Mouse (Mus musculus): ENCODE data around the gene Ppfia2. TPM values are rescaled to one million over a fixed set of nuclear protein-coding genes. Genes with fewer than 3 reads are reported as not detected.

The Ppfia2 gene
- polyA plus RNA-seq, 1 experiment from 2014 or later: 7.8 TPM

DNA sequence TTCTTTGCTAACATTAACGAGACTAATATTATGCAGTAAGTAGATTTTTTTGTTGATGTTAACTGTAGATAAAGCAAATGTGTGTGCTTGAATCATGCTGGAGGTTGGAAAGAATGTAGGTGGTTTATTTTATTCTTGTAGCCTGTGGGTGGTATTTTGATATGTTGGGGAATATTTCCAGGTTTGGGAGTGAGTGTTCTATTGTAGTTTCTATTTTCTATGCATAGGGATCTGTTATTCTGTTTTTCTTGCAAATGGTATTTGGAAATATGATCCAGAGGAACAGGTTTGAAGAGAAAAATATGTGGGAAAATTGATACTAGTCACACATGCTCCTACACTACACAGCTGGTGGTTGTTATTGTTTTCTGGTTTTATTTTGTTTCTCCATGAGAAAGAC lies 120.8 kb downstream of the Ppfia2 start:
- H3K27ac ChIP-seq (ENCODE audit: low read depth, low read length): no peak overlapping the region
- H3K4me3 ChIP-seq (ENCODE audit: low read depth, low read length): no peak overlapping the region
- H3K9ac ChIP-seq (ENCODE audit: low read depth, low read length): no peak overlapping the region
- no peaks in the 10 kb centered on the region for H3K9me3 ChIP-seq (ENCODE audit: control insufficient read depth, low read length)
- WGBS: 90% methylated on average over 1 of the region's 1 CpGs
- H3K4me1 ChIP-seq (replicated peaks; ENCODE audit: control insufficient read depth, insufficient read depth, low read length): no peaks in the 10 kb centered on the region
- H3K4me2 ChIP-seq (replicated peaks; ENCODE audit: low read depth, low read length): no peak overlapping the region
- no peaks in the 10 kb centered on the region for H3K36me3 ChIP-seq (ENCODE audit: control insufficient read depth, insufficient read depth, low read length)
- ATAC-seq (ENCODE audit: low FRiP score) (no peak), DNase-seq (ENCODE audit: low spot score) (no peak)
- no peaks in the 10 kb centered on the region for H3K27me3 ChIP-seq (ENCODE audit: control insufficient read depth, insufficient read depth, low read length)

DNA sequence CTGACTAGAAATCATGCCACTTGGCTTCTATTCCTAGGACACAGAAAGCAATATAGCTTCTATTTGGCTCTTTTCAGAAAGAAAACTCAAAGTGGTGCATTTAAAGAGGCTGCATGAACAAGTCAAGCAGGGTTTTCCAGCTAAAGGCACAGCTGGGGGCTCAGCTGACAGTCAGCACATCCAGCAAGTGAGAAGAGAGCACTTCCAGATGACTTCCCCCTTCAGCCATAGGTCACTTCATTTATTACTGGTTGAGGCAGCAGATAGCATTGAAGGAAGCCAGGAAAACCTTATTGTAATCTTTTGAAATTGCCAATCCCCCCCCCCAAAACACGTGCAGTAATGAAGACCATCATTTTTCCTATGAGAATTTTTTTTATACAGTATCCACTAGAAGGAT lies 126.8 kb downstream of the Ppfia2 start:
- Histone ChIP-seq H3K36me3 (ENCODE audit: control insufficient read depth, insufficient read depth, low read length) (no peaks in the 10 kb centered on the region), H3K4me2 (replicated peaks; ENCODE audit: low read depth, low read length) (no peak overlapping the region), H3K9ac (ENCODE audit: low read depth, low read length) (no peak overlapping the region), H3K4me3 (ENCODE audit: low read depth, low read length) (no peak overlapping the region), H3K27me3 (ENCODE audit: control insufficient read depth, insufficient read depth, low read length) (no peaks in the 10 kb centered on the region), H3K4me1 (replicated peaks; ENCODE audit: control insufficient read depth, insufficient read depth, low read length) (no peaks in the 10 kb centered on the region), H3K9me3 (ENCODE audit: control insufficient read depth, low read length) (no peaks in the 10 kb centered on the region), H3K27ac (ENCODE audit: low read depth, low read length) (no peak overlapping the region)
- WGBS: 77% methylated on average over 1 of the region's 1 CpGs
- DNase-seq (ENCODE audit: low spot score) (no peak), ATAC-seq (ENCODE audit: low FRiP score) (no peak)

DNA sequence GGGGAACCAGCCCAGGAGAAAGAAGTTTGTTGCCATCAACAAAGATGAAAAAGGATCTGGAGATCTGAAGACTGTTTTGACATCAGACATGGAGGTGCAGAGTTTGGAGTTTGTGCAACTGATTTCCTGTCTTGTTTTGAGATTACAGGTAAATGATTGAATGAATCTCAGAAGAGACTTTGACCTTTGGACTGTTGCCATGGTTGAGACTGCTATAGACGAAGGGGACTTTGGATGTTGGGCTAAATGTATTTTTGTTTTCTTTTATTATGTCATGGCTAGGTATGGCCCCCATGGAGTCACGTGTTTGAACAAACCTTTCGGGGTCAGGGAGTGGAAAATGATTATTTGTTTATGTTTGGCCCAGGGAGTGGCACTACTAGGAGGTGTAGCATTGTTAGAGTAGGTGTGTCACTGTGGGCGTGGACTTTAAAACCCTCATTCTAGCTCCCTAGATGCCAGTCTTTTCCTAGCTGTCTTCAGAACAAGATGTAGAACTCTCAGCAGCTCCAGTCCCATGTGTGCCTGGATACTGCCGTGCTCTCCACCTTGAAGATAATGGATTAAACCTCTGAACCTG lies 133.3 kb downstream of the Ppfia2 start:
- Histone ChIP-seq H3K36me3 (ENCODE audit: control insufficient read depth, insufficient read depth, low read length) (no peaks in the 10 kb centered on the region), H3K4me2 (replicated peaks; ENCODE audit: low read depth, low read length) (no peak overlapping the region), H3K27me3 (ENCODE audit: control insufficient read depth, insufficient read depth, low read length) (no peaks in the 10 kb centered on the region), H3K9me3 (ENCODE audit: control insufficient read depth, low read length) (no peaks in the 10 kb centered on the region), H3K4me1 (replicated peaks; ENCODE audit: control insufficient read depth, insufficient read depth, low read length) (no peaks in the 10 kb centered on the region), H3K27ac (ENCODE audit: low read depth, low read length) (no peak overlapping the region), H3K4me3 (ENCODE audit: low read depth, low read length) (no peak overlapping the region), H3K9ac (ENCODE audit: low read depth, low read length) (no peak overlapping the region)
- 78% methylated on average over 5 of the region's 5 CpGs for WGBS
- DNase-seq (ENCODE audit: low spot score): no peak
- no peak for ATAC-seq (ENCODE audit: low FRiP score)

DNA sequence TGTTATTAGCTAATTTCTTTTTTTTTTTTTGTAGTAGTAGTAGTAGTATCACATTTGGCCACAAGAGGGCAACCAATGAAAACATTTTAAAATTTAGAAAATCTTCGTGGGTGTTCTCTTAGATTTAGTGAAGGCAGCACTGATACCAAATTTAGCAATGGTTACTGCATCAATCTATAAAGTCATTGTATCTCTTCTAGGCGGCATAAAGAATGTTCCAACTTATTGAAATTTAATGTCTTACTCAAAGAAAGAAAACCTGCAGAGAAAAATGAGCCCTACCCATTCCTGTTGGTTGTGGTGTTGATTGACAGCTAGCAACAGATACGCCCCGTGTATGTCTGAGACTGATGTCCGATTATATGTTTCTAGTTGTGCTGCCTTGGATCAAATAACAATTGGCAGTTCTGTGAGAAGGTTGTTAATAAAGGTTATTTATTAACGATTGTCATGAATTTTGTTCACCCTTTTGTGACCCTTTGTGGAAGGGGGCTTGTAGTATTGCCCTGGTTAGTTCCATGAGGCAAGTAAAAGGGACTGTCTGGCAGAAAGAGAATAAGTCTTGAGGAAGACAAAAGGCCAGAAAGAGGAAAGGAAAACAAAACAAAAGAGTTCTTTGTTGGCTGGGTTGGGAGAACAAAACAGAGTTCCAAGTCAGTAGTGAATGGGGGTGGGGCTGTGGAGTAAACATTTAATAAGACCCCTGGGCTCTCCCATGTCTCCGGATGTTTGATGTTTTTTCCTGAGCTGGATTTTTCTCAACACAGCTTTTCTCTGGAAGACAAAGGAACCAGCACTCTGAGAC lies 139.2 kb downstream of the Ppfia2 start:
- Histone ChIP-seq H3K9me3 (ENCODE audit: control insufficient read depth, low read length) (no peaks in the 10 kb centered on the region), H3K36me3 (ENCODE audit: control insufficient read depth, insufficient read depth, low read length) (no peaks in the 10 kb centered on the region), H3K4me1 (replicated peaks; ENCODE audit: control insufficient read depth, insufficient read depth, low read length) (no peaks in the 10 kb centered on the region), H3K27ac (ENCODE audit: low read depth, low read length) (peak overlapping the region; percentile 78), H3K27me3 (ENCODE audit: control insufficient read depth, insufficient read depth, low read length) (no peaks in the 10 kb centered on the region), H3K4me3 (ENCODE audit: low read depth, low read length) (no peak overlapping the region), H3K9ac (ENCODE audit: low read depth, low read length) (peak overlapping the region; percentile 15; the same call in 1 of the 2 replicates), H3K4me2 (replicated peaks; ENCODE audit: low read depth, low read length) (peak overlapping the region; percentile 33)
- DNase-seq (ENCODE audit: low spot score) (peak; percentile 72), ATAC-seq (ENCODE audit: low FRiP score) (peak; percentile 89)
- 7% methylated on average over 7 of the region's 7 CpGs for WGBS

DNA sequence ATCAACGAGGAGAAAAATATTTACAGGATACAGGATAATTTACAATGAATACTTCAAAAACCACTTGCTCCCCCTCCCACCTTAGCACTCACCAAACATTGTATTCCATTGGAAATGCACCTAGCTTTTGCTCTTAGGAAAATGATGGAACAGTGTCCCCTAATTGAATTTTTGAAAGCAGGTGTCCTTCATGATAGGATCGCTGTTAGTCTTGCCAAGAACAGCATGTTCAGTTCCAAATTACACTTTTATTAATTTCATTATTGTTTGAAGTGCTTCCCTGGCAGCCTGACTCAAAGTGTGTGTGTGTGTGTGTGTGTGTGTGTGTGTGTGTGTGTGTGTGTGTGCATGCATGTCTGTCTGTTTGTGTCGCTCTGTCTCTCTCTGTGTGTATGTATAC lies 140.1 kb downstream of the Ppfia2 start:
- no peak overlapping the region for H3K9ac ChIP-seq (ENCODE audit: low read depth, low read length)
- peak; percentile 6; the same call in 1 of the 2 replicates for ATAC-seq (ENCODE audit: low FRiP score)
- 73% methylated on average over 3 of the region's 3 CpGs for WGBS
- no peak overlapping the region for H3K27ac ChIP-seq (ENCODE audit: low read depth, low read length)
- H3K4me3 ChIP-seq (ENCODE audit: low read depth, low read length): no peak overlapping the region
- no peak overlapping the region for H3K4me2 ChIP-seq (replicated peaks; ENCODE audit: low read depth, low read length)
- peak; percentile 10 for DNase-seq (ENCODE audit: low spot score)
- no peaks in the 10 kb centered on the region for H3K27me3 ChIP-seq (ENCODE audit: control insufficient read depth, insufficient read depth, low read length)
- H3K4me1 ChIP-seq (replicated peaks; ENCODE audit: control insufficient read depth, insufficient read depth, low read length): no peaks in the 10 kb centered on the region
- no peaks in the 10 kb centered on the region for H3K9me3 ChIP-seq (ENCODE audit: control insufficient read depth, low read length)
- no peaks in the 10 kb centered on the region for H3K36me3 ChIP-seq (ENCODE audit: control insufficient read depth, insufficient read depth, low read length)

DNA sequence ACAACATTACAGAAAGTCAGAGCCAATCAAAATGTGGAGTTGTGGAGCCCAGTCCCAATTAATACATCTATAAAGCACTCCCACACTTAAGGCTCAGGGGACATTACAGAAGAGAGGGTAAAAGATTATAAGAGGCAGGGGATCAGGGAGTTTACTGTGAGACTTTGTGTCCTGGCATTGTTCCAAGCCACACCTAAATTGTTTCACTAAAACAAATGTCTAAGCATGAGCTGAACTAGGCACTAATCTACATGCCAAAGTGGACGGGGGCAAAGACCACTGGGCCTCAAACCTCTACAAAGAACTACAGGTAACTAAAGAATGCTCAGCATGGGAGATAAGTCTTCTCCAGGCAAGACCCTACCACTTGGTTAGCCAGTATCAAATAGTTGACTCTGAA lies 148.1 kb downstream of the Ppfia2 start:
- no peak overlapping the region for H3K27ac ChIP-seq (ENCODE audit: low read depth, low read length)
- no peaks in the 10 kb centered on the region for H3K27me3 ChIP-seq (ENCODE audit: control insufficient read depth, insufficient read depth, low read length)
- H3K4me1 ChIP-seq (replicated peaks; ENCODE audit: control insufficient read depth, insufficient read depth, low read length): no peaks in the 10 kb centered on the region
- H3K9me3 ChIP-seq (ENCODE audit: control insufficient read depth, low read length): no peaks in the 10 kb centered on the region
- ATAC-seq (ENCODE audit: low FRiP score) (no peak), DNase-seq (ENCODE audit: low spot score) (no peak)
- H3K9ac ChIP-seq (ENCODE audit: low read depth, low read length): no peak overlapping the region
- 78% methylated on average over 1 of the region's 1 CpGs for WGBS
- no peaks in the 10 kb centered on the region for H3K36me3 ChIP-seq (ENCODE audit: control insufficient read depth, insufficient read depth, low read length)
- H3K4me3 ChIP-seq (ENCODE audit: low read depth, low read length): no peak overlapping the region
- no peak overlapping the region for H3K4me2 ChIP-seq (replicated peaks; ENCODE audit: low read depth, low read length)

DNA sequence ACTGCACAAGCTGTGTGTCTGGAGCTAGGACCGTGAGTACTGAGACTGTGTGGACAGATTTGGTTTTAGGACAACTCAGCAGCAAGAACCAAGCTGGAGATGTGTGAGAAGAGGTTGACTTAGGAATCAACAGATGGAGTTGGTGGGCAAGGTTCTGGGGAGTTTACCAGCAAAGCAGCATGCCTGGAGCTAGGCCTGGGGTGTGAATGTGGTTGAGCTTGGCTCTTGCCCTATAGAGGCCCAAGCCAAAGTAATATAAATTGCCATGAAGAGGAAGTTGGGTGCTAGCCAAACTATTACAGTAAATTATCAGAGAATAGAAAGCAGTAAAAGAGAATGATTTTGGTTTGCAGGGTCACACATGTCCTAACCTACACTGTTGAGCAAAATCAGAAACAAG lies 150.8 kb downstream of the Ppfia2 start:
- H3K27me3 ChIP-seq (ENCODE audit: control insufficient read depth, insufficient read depth, low read length): no peaks in the 10 kb centered on the region
- H3K4me2 ChIP-seq (replicated peaks; ENCODE audit: low read depth, low read length): no peak overlapping the region
- ATAC-seq (ENCODE audit: low FRiP score) (no peak), DNase-seq (ENCODE audit: low spot score) (no peak)
- H3K9ac ChIP-seq (ENCODE audit: low read depth, low read length): no peak overlapping the region
- 88% methylated on average over 1 of the region's 1 CpGs for WGBS
- no peak overlapping the region for H3K4me3 ChIP-seq (ENCODE audit: low read depth, low read length)
- no peaks in the 10 kb centered on the region for H3K9me3 ChIP-seq (ENCODE audit: control insufficient read depth, low read length)
- no peaks in the 10 kb centered on the region for H3K36me3 ChIP-seq (ENCODE audit: control insufficient read depth, insufficient read depth, low read length)
- H3K4me1 ChIP-seq (replicated peaks; ENCODE audit: control insufficient read depth, insufficient read depth, low read length): no peaks in the 10 kb centered on the region
- H3K27ac ChIP-seq (ENCODE audit: low read depth, low read length): no peak overlapping the region

DNA sequence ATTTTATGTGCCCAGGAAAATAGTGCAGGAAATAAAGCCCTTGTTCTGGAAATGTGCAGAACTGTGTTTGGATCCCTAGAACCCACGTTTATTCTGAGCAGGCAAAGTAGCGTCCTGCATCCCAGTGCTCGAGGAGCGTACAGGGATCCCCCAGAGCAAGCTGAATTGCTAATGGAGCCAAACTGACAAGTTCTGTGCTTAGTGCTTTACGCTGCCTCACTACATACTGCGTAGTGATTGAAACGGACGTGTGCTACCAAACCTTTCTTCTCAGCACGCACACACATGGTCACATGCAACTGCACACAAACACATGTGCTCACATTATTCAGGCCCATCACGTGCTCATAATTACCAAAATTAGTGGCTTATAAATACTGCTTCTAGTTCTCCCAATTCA lies 153.2 kb downstream of the Ppfia2 start:
- no peaks in the 10 kb centered on the region for H3K27me3 ChIP-seq (ENCODE audit: control insufficient read depth, insufficient read depth, low read length)
- WGBS: 87% methylated on average over 10 of the region's 10 CpGs
- no peak overlapping the region for H3K27ac ChIP-seq (ENCODE audit: low read depth, low read length)
- DNase-seq (ENCODE audit: low spot score) (no peak), ATAC-seq (ENCODE audit: low FRiP score) (no peak)
- no peaks in the 10 kb centered on the region for H3K36me3 ChIP-seq (ENCODE audit: control insufficient read depth, insufficient read depth, low read length)
- H3K4me1 ChIP-seq (replicated peaks; ENCODE audit: control insufficient read depth, insufficient read depth, low read length): no peaks in the 10 kb centered on the region
- H3K4me3 ChIP-seq (ENCODE audit: low read depth, low read length): no peak overlapping the region
- H3K9ac ChIP-seq (ENCODE audit: low read depth, low read length): no peak overlapping the region
- no peaks in the 10 kb centered on the region for H3K9me3 ChIP-seq (ENCODE audit: control insufficient read depth, low read length)
- H3K4me2 ChIP-seq (replicated peaks; ENCODE audit: low read depth, low read length): no peak overlapping the region
